ENCODE assay signal across 9 mouse cellular contexts in the genomic region with DNA sequence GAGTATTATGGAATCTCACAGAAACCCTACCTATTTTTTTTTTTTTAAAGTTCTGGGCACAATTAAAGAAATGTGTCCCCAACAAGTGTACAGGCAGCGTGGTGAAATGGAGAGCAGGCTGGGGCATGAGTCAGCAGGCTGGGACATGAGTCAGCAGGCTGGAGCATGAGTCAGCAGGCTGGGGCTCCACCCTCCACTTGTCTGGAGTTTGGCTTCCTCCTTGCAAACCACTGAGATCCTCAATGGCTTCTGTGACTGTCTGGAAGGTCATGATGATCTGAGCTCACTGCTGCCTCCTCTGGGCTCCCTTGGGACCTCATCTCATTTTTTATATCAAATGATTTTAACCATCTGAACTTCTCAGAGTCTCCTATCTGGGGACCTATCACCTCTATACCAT. TPM values are rescaled to one million over a fixed set of nuclear protein-coding genes. Genes with fewer than 3 reads are reported as not detected.
DNase-seq lines count a peak whose midpoint lies in the region; ATAC-seq and TF ChIP-seq lines count a peak whose summit lies in the region.
"Had no signal": no experiment of that assay in that cellular context is flagged by ENCODE, and none has a peak within 500 bp of the region (broad histone marks: within the 10 kb centered on the region; RNA-seq: fewer than 3 reads in every experiment).

No protein-coding gene starts in this region.

- H3K27me3 ChIP-seq in heart, embryonic 10.5 days (ENCODE audit: insufficient read depth, poor library complexity, severe bottlenecking), result no peaks in the 10 kb centered on the region
- H3K27me3 ChIP-seq in Patski, result no peaks in the 10 kb centered on the region
- H3K27me3 ChIP-seq in splenic B cell, adult 2 months (ENCODE audit: control insufficient read depth, insufficient read depth, low read length, poor library complexity, severe bottlenecking), result no peaks in the 10 kb centered on the region
- H3K27me3 ChIP-seq in forebrain, embryonic 15.5 days, result no peaks in the 10 kb centered on the region
- H3K27me3 ChIP-seq: neural tube, embryonic 13.5 days had no signal

- no peak overlapping the region for H3K9ac ChIP-seq in forebrain, embryonic 15.5 days (replicated peaks)
- H3K9ac ChIP-seq: neural tube, embryonic 13.5 days had no signal

- no peak overlapping the region for H3K4me3 ChIP-seq in heart, embryonic 10.5 days
- H3K4me3 ChIP-seq in forebrain, embryonic 15.5 days, result no peak overlapping the region
- H3K4me3 ChIP-seq: neural tube, embryonic 13.5 days had no signal

- H3K4me1 ChIP-seq in heart, embryonic 10.5 days, result peaks cover 4% of the 10 kb centered on the region; the same call in 1 of the 2 replicates
- H3K4me1 ChIP-seq in forebrain, embryonic 15.5 days, result no peaks in the 10 kb centered on the region
- H3K4me1 ChIP-seq: neural tube, embryonic 13.5 days had no signal

- peak; percentile 88 for ATAC-seq in Patski
- peak; percentile 97 for ATAC-seq in granulocyte monocyte progenitor cell, adult 5-6 weeks (replicated peaks; ENCODE audit: poor library complexity, severe bottlenecking)
- no peak for ATAC-seq in forebrain, embryonic 15.5 days (replicated peaks)

- no peak overlapping the region; the same call in 1 of the 2 replicates for H3K27ac ChIP-seq in heart, embryonic 10.5 days
- H3K27ac ChIP-seq in forebrain, embryonic 15.5 days (replicated peaks), result no peak overlapping the region
- H3K27ac ChIP-seq: neural tube, embryonic 13.5 days had no signal

- H3K4me2 ChIP-seq in forebrain, embryonic 15.5 days (replicated peaks), result no peak overlapping the region
- H3K4me2 ChIP-seq: neural tube, embryonic 13.5 days had no signal

- in situ Hi-C loops in Patski (cut with MboI; ENCODE audit: low pct_unique_long_range_greater_than_20kb), result no loop called here

- CTCF ChIA-PET in Patski (lab: Charles Lee), result interaction anchor here (1.0 to 1.6 kb wide), 4 partner anchors 9 to 17 kb away, joined by 3 to 4 read pairs (median 3); no protein-coding TSS in a partner anchor

- 67% methylated on average over 1 of the region's 1 CpGs for WGBS in heart, embryonic 10.5 days
- 81% methylated on average over 1 of the region's 1 CpGs for WGBS in forebrain, embryonic 15.5 days

- no peaks in the 10 kb centered on the region for H3K9me3 ChIP-seq in heart, embryonic 10.5 days
- H3K9me3 ChIP-seq in forebrain, embryonic 15.5 days, result no peaks in the 10 kb centered on the region
- H3K9me3 ChIP-seq: neural tube, embryonic 13.5 days had no signal

- POLR2A ChIA-PET in Patski (lab: Charles Lee), result interaction anchor here (0.6 kb wide), 1 partner anchor 52 kb away, joined by 3 read pairs; no protein-coding TSS in a partner anchor

- DNase-seq in heart, embryonic 10.5 days (ENCODE audit: low spot score), result peak; percentile 90
- no peak for DNase-seq in heart, adult 9 months (ENCODE audit: low spot score in 2 of 2)
- DNase-seq in 416B (ENCODE audit: low read depth) (peak; percentile 86), Patski (ENCODE audit: low read depth, low spot score) (peak; percentile 42)
- peak; percentile 3 for DNase-seq in splenic B cell, adult 2 months (ENCODE audit: low read depth, low spot score)
- DNase-seq in kidney, postnatal 25 days, result no peak

- H3K36me3 ChIP-seq in heart, embryonic 10.5 days, result no peaks in the 10 kb centered on the region
- H3K36me3 ChIP-seq in splenic B cell, adult 2 months (ENCODE audit: control insufficient read depth, insufficient read depth, low read length, poor library complexity, severe bottlenecking), result no peaks in the 10 kb centered on the region
- H3K36me3 ChIP-seq in forebrain, embryonic 15.5 days, result peaks cover 11% of the 10 kb centered on the region; the same call in 1 of the 2 replicates

- peak; percentile 66 for TF ChIP-seq CTCF in Patski (IDR thresholded peaks at IDR 0.05)

RNA-seq across cellular contexts. Expression of gene A930018P22Rik, which starts 23.4 kb away (rescaled TPM):
- 0.55 and 0.71 TPM in 2 replicates for polyA plus RNA-seq in heart, embryonic 10.5 days (2016; fragmentation: Nextera tagmentation; extraction: Ambion mirVana)
- polyA plus RNA-seq in Patski (2021), result not detected
- not detected in 2 replicates for total RNA-seq in granulocyte monocyte progenitor cell, adult 5-6 weeks (2014; fragmentation: Nextera tagmentation)
- not detected in 2 replicates for total RNA-seq in granulocyte monocyte progenitor cell, adult 5-6 weeks (2017)
- not detected in 2 replicates for polyA plus RNA-seq in forebrain, embryonic 15.5 days (2015; fragmentation: Nextera tagmentation; extraction: Ambion mirVana)

RNA-seq across cellular contexts. Expression of gene Cd59a, which starts 50.4 kb away (rescaled TPM):
- polyA plus RNA-seq in heart, embryonic 10.5 days (2016; fragmentation: Nextera tagmentation; extraction: Ambion mirVana), result 70.8 and 82.0 TPM in 2 replicates
- 89.8 TPM for polyA plus RNA-seq in Patski (2021)
- 0.26 and 1.1 TPM in 2 replicates for total RNA-seq in granulocyte monocyte progenitor cell, adult 5-6 weeks (2014; fragmentation: Nextera tagmentation)
- 0.88 and 1.2 TPM in 2 replicates for total RNA-seq in granulocyte monocyte progenitor cell, adult 5-6 weeks (2017)
- polyA plus RNA-seq in forebrain, embryonic 15.5 days (2015; fragmentation: Nextera tagmentation; extraction: Ambion mirVana), result 5.0 and 5.6 TPM in 2 replicates

Comparison
In these comparisons a context has a peak if more than half of its experiments do, and no peak if none do; other contexts are left out.
1. DNase-seq: peak in heart, embryonic 10.5 days (single experiment), 416B (single experiment), Patski (single experiment) and splenic B cell, adult 2 months (single experiment); none in heart, adult 9 months (0 of 2) and kidney, postnatal 25 days (0 of 2).
2. RNA of gene Cd59a, which starts 50.4 kb away (polyA plus RNA-seq): 89.8 TPM in Patski (single experiment) and 70.8 to 82.0 TPM in heart, embryonic 10.5 days; 5.0 to 5.6 TPM in forebrain, embryonic 15.5 days; every median in the first group is over 10 times any median in the second.